Mouse (Mus musculus): ENCODE results near the gene Mospd3.
A peak's percentile ranks its signal among the peaks of the same experiment; 100 is the strongest.

Mospd3 gene

GRCm38 (mm10) chr5:137574470-137574901 is 26.4 kb downstream of the Mospd3 start:
- DNase-seq (ENCODE audit: low spot score in 2 of 2) = peak in 1 of 2 experiments; percentile 40

GRCm38 (mm10) chr5:137570691-137571586 is 29.9 kb downstream of the Mospd3 start:
- DNase-seq (ENCODE audit: low spot score in 2 of 2) = no peak

- no peak for DNase-seq (ENCODE audit: low spot score in 2 of 2)
These were observed 30.7 kb downstream of the Mospd3 start for GRCm38 (mm10) chr5:137570181-137570580.

DNA sequence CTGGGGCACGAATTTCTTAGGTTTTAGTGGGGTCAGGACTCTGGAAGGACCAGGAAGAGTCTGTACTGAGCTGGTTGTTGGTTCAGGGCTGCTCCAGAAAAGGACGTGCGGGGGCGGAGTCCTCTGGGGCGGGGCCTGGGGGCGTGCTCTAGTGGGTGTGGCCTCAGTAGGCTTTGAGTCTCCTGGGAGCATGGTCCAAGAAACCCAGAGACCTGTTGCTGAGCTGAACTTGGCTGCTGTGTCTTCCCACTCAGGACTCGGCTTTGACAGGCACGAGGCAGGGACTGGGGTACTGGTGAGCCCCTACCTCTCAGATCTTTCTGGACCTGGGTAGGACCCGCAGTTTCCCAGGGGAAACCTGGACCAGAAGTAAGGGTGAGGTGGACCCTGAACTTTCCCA is 31.2 kb downstream of the Mospd3 start, which contains the start of gene Tfr2:
TSS of gene Tfr2 (plus strand) at position 176 of the 400 bp plus-strand sequence.
- DNase-seq (ENCODE audit: low spot score in 2 of 2) = no peak

GRCm38 (mm10) chr5:137569031-137569430 is 31.8 kb downstream of the Mospd3 start:
- DNase-seq (ENCODE audit: low spot score in 2 of 2) = no peak

- no peak for DNase-seq (ENCODE audit: low spot score in 2 of 2)
These were observed 32.5 kb downstream of the Mospd3 start for GRCm38 (mm10) chr5:137568223-137568798.

DNA sequence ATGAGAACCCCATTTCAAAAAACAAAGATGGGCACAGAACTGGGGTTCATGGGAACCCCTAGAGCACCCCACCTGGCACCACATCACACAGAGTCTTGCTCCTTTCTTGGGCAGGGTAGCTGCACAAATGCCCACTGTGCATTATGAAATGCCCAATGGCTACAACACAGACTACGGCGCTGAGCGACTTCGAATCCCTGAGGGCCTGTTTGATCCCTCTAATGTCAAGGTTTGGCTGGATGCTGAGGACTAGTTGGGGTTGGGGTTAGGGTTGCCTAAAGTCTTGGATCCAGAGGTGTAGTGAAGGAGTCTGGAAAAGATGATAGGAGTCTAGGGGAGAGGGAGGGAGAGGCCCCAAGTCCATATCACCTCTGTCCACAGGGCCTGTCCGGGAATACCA is 34.4 kb downstream of the Mospd3 start:
- DNase-seq (ENCODE audit: low spot score in 2 of 2) = no peak

- DNase-seq (ENCODE audit: low spot score in 2 of 2) = no peak
These were observed 35.1 kb downstream of the Mospd3 start for GRCm38 (mm10) chr5:137565744-137566143.

GRCm38 (mm10) chr5:137562965-137563364 is 37.9 kb downstream of the Mospd3 start:
- DNase-seq (ENCODE audit: low spot score in 2 of 2) = no peak

DNA sequence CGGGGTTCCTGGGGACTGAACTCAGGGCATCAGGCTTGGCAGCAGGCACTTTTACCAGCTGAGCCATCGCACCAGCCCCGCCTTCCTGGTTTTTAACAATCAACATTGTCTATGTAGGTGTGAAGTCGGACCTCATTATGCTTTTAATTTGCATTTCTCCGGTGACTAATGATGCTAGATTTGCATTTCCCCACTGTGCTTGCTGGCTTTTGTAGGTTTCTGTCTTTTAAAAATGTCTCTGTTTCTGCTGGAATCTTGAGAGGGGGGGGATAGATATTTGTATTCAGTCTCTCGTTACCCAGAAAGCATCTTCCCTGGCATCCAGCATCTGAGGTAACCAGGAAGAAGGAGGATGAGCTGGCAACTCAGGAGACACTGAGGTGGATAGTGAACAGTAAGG is 39.3 kb downstream of the Mospd3 start:
- no peak for DNase-seq (ENCODE audit: low spot score in 2 of 2)

DNA sequence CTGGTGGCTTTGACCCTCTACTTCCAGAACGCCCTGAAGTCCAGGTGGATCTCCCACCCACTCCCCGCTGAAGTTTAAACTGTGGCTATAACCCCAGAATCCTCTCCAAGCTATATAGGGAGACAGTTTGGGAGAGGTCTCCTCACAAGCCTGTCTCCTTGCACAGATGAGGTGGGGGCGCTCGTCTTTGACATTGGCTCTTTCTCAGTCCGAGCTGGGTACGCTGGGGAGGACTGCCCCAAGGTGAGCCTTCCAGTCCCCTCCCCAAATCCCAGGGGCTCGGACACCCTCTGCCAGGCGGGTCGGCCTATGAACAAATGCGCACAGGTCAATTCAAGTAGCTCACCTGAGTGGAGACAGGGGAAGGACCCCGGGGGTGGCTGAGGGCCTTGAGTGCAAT is 47.0 kb downstream of the Mospd3 start:
- DNase-seq (ENCODE audit: low spot score in 2 of 2) = no peak

GRCm38 (mm10) chr5:137553411-137553837 is 47.4 kb downstream of the Mospd3 start, which contains the start of gene Actl6b:
Gene Actl6b (plus strand): TSS chr5:137553517.
- peak; percentile 85 to 89 for DNase-seq (ENCODE audit: low spot score in 2 of 2)

GRCm38 (mm10) chr5:137553000-137553399 is 47.9 kb downstream of the Mospd3 start:
- DNase-seq (ENCODE audit: low spot score in 2 of 2) = no peak

DNA sequence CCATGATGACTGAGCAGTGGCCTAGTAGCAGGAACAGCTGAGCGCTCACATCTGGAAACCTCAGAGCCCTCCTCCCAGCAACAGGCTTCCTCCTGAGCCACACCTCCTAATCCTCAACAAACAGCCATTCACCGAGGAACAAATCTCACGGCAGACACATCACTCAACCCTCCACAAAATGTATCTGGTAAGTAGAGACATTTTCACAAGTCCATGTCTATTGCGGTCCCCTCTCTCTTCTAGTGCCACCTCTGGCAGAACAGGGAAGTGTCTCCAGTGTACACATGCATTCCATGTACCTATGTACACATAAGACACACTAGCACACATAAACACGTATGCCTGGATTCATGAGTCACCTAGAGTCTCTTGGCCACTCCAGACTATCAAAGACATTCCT is 49.7 kb downstream of the Mospd3 start:
- DNase-seq (ENCODE audit: low spot score in 2 of 2) = no peak

GRCm38 (mm10) chr5:137549840-137550239 is 51.0 kb downstream of the Mospd3 start:
- DNase-seq (ENCODE audit: low spot score in 2 of 2) = no peak

Data from frontal cortex, postnatal 10 days (tissue).